Mouse (Mus musculus): ENCODE measurements around the gene Rassf2. TPM values are rescaled to one million over a fixed set of nuclear protein-coding genes. Genes with fewer than 3 reads are reported as not detected.

Rassf2 gene
- polyA plus RNA-seq, 1 experiment from 2014 or later, result 28.2 TPM

- H3K27me3 ChIP-seq (ENCODE audit: control insufficient read depth, insufficient read depth, low read length), result no peaks in the 10 kb centered on the region
- no peak overlapping the region for H3K27ac ChIP-seq
- peak; percentile 77 for ATAC-seq (ENCODE audit: low FRiP score)
- no peak overlapping the region for H3K4me2 ChIP-seq (replicated peaks)
- no peaks in the 10 kb centered on the region for H3K36me3 ChIP-seq (replicated peaks; ENCODE audit: control insufficient read depth, insufficient read depth)
- peak; percentile 83 for DNase-seq (ENCODE audit: low spot score)
- no peaks in the 10 kb centered on the region for H3K9me3 ChIP-seq (ENCODE audit: control insufficient read depth, low read length)
- no peak overlapping the region for H3K9ac ChIP-seq
- H3K4me3 ChIP-seq (replicated peaks; ENCODE audit: low read length), result no peak overlapping the region
- WGBS, result 20% methylated on average over 6 of the region's 6 CpGs
- H3K4me1 ChIP-seq (replicated peaks; ENCODE audit: control insufficient read depth, insufficient read depth, low read length), result no peaks in the 10 kb centered on the region
Measured at GRCm38 (mm10) chr2:131982546-131983196, 47.4 kb downstream of the Rassf2 start.

- Histone ChIP-seq H3K4me2 (replicated peaks) (no peak overlapping the region), H3K9me3 (ENCODE audit: control insufficient read depth, low read length) (no peaks in the 10 kb centered on the region), H3K27ac (no peak overlapping the region), H3K36me3 (replicated peaks; ENCODE audit: control insufficient read depth, insufficient read depth) (no peaks in the 10 kb centered on the region), H3K4me3 (replicated peaks; ENCODE audit: low read length) (no peak overlapping the region), H3K27me3 (ENCODE audit: control insufficient read depth, insufficient read depth, low read length) (no peaks in the 10 kb centered on the region), H3K4me1 (replicated peaks; ENCODE audit: control insufficient read depth, insufficient read depth, low read length) (no peaks in the 10 kb centered on the region), H3K9ac (no peak overlapping the region)
- no peak for ATAC-seq (ENCODE audit: low FRiP score)
- DNase-seq (ENCODE audit: low spot score), result no peak
- 49% methylated on average over 9 of the region's 9 CpGs for WGBS
Measured at GRCm38 (mm10) chr2:131980866-131981265, 49.2 kb downstream of the Rassf2 start.

DNA sequence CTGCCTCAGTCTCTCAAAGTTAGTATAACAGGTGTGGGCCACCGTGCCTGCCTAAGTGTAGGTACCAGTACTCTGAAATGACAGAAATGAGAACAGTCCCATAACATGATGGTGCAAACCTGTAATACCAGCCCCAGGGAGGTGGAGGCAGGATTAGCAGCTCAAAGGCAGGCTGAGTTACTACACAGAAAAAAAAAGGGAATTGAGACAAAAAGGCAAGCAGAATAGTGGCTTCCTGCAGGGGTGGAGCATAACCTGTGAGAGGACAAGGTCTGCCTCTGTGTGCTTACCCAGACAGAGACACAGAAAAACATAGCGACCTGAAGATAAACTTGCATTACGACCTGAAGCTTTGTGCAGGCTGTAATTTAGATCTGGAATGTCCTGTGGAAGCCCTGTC, 53.4 kb downstream of the Rassf2 start:
- no peak overlapping the region for H3K4me3 ChIP-seq (replicated peaks; ENCODE audit: low read length)
- no peak for DNase-seq (ENCODE audit: low spot score)
- H3K4me1 ChIP-seq (replicated peaks; ENCODE audit: control insufficient read depth, insufficient read depth, low read length), result no peaks in the 10 kb centered on the region
- no peak overlapping the region for H3K4me2 ChIP-seq (replicated peaks)
- H3K27me3 ChIP-seq (ENCODE audit: control insufficient read depth, insufficient read depth, low read length), result no peaks in the 10 kb centered on the region
- H3K9me3 ChIP-seq (ENCODE audit: control insufficient read depth, low read length), result no peaks in the 10 kb centered on the region
- no peak overlapping the region for H3K9ac ChIP-seq
- WGBS, result 82% methylated on average over 3 of the region's 3 CpGs
- no peak for ATAC-seq (ENCODE audit: low FRiP score)
- H3K36me3 ChIP-seq (replicated peaks; ENCODE audit: control insufficient read depth, insufficient read depth), result no peaks in the 10 kb centered on the region
- no peak overlapping the region for H3K27ac ChIP-seq

DNA sequence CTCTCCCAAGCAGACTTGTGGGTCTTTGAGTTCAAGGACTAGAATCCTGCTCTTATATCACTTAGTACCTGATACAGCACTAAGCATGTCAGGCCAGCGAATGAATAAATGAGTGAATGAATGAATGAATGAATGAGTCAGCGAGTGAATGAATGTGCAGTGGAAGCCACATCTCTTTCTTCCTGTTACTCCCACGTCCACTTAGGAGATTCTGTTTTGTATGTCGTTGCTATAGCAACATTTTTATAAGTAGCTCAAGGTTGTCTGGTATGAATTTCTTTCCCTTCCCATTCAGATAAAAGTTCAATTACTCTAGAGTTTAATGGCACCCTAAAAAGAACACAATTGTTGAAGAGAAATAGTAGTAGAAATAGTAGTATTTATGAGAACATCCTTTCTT, 59.0 kb downstream of the Rassf2 start:
- DNase-seq (ENCODE audit: low spot score) (no peak), ATAC-seq (ENCODE audit: low FRiP score) (no peak)
- Histone ChIP-seq H3K27ac (no peak overlapping the region), H3K4me1 (replicated peaks; ENCODE audit: control insufficient read depth, insufficient read depth, low read length) (no peaks in the 10 kb centered on the region), H3K4me3 (replicated peaks; ENCODE audit: low read length) (no peak overlapping the region), H3K9me3 (ENCODE audit: control insufficient read depth, low read length) (no peaks in the 10 kb centered on the region), H3K4me2 (replicated peaks) (no peak overlapping the region), H3K36me3 (replicated peaks; ENCODE audit: control insufficient read depth, insufficient read depth) (no peaks in the 10 kb centered on the region), H3K27me3 (ENCODE audit: control insufficient read depth, insufficient read depth, low read length) (no peaks in the 10 kb centered on the region), H3K9ac (no peak overlapping the region)
- WGBS, result 73% methylated on average over 4 of the region's 4 CpGs

GRCm38 (mm10) chr2:131970597-131970996, 59.5 kb downstream of the Rassf2 start:
- Histone ChIP-seq H3K27ac (no peak overlapping the region), H3K4me2 (replicated peaks) (no peak overlapping the region), H3K4me1 (replicated peaks; ENCODE audit: control insufficient read depth, insufficient read depth, low read length) (no peaks in the 10 kb centered on the region), H3K9me3 (ENCODE audit: control insufficient read depth, low read length) (no peaks in the 10 kb centered on the region), H3K9ac (no peak overlapping the region), H3K36me3 (replicated peaks; ENCODE audit: control insufficient read depth, insufficient read depth) (no peaks in the 10 kb centered on the region), H3K27me3 (ENCODE audit: control insufficient read depth, insufficient read depth, low read length) (no peaks in the 10 kb centered on the region), H3K4me3 (replicated peaks; ENCODE audit: low read length) (no peak overlapping the region)
- ATAC-seq (ENCODE audit: low FRiP score) (no peak), DNase-seq (ENCODE audit: low spot score) (no peak)
- WGBS, result 95% methylated on average over 2 of the region's 2 CpGs

DNA sequence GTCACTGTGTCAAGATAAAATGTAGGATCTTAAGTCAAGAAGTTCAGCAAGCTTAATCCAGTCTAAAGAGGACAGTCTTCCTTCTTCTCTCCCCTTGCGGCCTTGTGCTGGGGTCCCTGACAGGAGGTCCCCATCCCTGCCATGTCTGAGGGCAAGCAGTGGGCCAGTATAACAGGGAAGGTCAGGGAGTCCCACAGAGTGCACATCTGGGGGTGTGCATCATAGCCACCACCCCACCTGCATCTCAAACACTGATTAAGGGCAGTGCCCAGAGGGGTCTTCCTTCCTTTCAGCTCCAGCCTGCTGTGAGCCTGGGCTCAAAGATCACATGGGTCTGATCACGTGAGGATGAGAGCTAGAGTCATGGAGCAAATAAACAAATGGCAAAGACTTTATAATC, 68.4 kb downstream of the Rassf2 start:
- H3K9me3 ChIP-seq (ENCODE audit: control insufficient read depth, low read length), result no peaks in the 10 kb centered on the region
- 71% methylated on average over 2 of the region's 2 CpGs for WGBS
- H3K27me3 ChIP-seq (ENCODE audit: control insufficient read depth, insufficient read depth, low read length), result no peaks in the 10 kb centered on the region
- no peak overlapping the region for H3K4me3 ChIP-seq (replicated peaks; ENCODE audit: low read length)
- no peak for ATAC-seq (ENCODE audit: low FRiP score)
- no peak for DNase-seq (ENCODE audit: low spot score)
- H3K4me1 ChIP-seq (replicated peaks; ENCODE audit: control insufficient read depth, insufficient read depth, low read length), result no peaks in the 10 kb centered on the region
- no peak overlapping the region for H3K9ac ChIP-seq
- no peak overlapping the region for H3K4me2 ChIP-seq (replicated peaks)
- no peak overlapping the region for H3K27ac ChIP-seq
- no peaks in the 10 kb centered on the region for H3K36me3 ChIP-seq (replicated peaks; ENCODE audit: control insufficient read depth, insufficient read depth)

- Histone ChIP-seq H3K9ac (no peak overlapping the region), H3K9me3 (ENCODE audit: control insufficient read depth, low read length) (no peaks in the 10 kb centered on the region), H3K27ac (no peak overlapping the region), H3K4me2 (replicated peaks) (no peak overlapping the region), H3K27me3 (ENCODE audit: control insufficient read depth, insufficient read depth, low read length) (peaks cover 21% of the 10 kb centered on the region), H3K4me1 (replicated peaks; ENCODE audit: control insufficient read depth, insufficient read depth, low read length) (peaks cover 7% of the 10 kb centered on the region; the same call in 1 of the 2 replicates), H3K4me3 (replicated peaks; ENCODE audit: low read length) (no peak overlapping the region), H3K36me3 (replicated peaks; ENCODE audit: control insufficient read depth, insufficient read depth) (no peaks in the 10 kb centered on the region)
- no peak for ATAC-seq (ENCODE audit: low FRiP score)
- no peak for DNase-seq (ENCODE audit: low spot score)
- 56% methylated on average over 9 of the region's 9 CpGs for WGBS
Measured at GRCm38 (mm10) chr2:131957731-131958222, 72.3 kb downstream of the Rassf2 start.

- Histone ChIP-seq H3K27me3 (ENCODE audit: control insufficient read depth, insufficient read depth, low read length) (peaks cover 27% of the 10 kb centered on the region), H3K4me1 (replicated peaks; ENCODE audit: control insufficient read depth, insufficient read depth, low read length) (peaks cover 7% of the 10 kb centered on the region; the same call in 1 of the 2 replicates), H3K9me3 (ENCODE audit: control insufficient read depth, low read length) (no peaks in the 10 kb centered on the region), H3K4me3 (replicated peaks; ENCODE audit: low read length) (no peak overlapping the region), H3K36me3 (replicated peaks; ENCODE audit: control insufficient read depth, insufficient read depth) (no peaks in the 10 kb centered on the region), H3K27ac (no peak overlapping the region), H3K9ac (no peak overlapping the region), H3K4me2 (replicated peaks) (no peak overlapping the region)
- WGBS, result 84% methylated on average over 7 of the region's 7 CpGs
- DNase-seq (ENCODE audit: low spot score) (no peak), ATAC-seq (ENCODE audit: low FRiP score) (no peak)
Measured at GRCm38 (mm10) chr2:131956336-131957256, 73.5 kb downstream of the Rassf2 start.

GRCm38 (mm10) chr2:131955264-131955663, 74.8 kb downstream of the Rassf2 start:
- Histone ChIP-seq H3K4me1 (replicated peaks; ENCODE audit: control insufficient read depth, insufficient read depth, low read length) (peaks cover 7% of the 10 kb centered on the region; the same call in 1 of the 2 replicates), H3K9me3 (ENCODE audit: control insufficient read depth, low read length) (no peaks in the 10 kb centered on the region), H3K4me2 (replicated peaks) (peak overlapping the region; percentile 60), H3K27ac (no peak overlapping the region), H3K9ac (no peak overlapping the region), H3K36me3 (replicated peaks; ENCODE audit: control insufficient read depth, insufficient read depth) (no peaks in the 10 kb centered on the region), H3K4me3 (replicated peaks; ENCODE audit: low read length) (peak overlapping the region; percentile 33), H3K27me3 (ENCODE audit: control insufficient read depth, insufficient read depth, low read length) (peaks cover 28% of the 10 kb centered on the region)
- 5% methylated on average over 17 of the region's 17 CpGs for WGBS
- peak; percentile 74; the same call in 1 of the 2 replicates for ATAC-seq (ENCODE audit: low FRiP score)
- peak; percentile 64 for DNase-seq (ENCODE audit: low spot score)

Measured in hindbrain, embryonic 14.5 days (tissue).